Mouse (Mus musculus) hindbrain, postnatal 0 days (tissue): ENCODE measurements around the gene 2310007B03Rik. TPM values are rescaled to one million over a fixed set of nuclear protein-coding genes. Genes with fewer than 3 reads are reported as not detected.

Experiments
- ATAC-seq: fragments of 200-750 bp; cut with Nextera tagmentation; 2 replicates; pipeline ENCODE4 v1.8.0; 2017; ENCODE audit warnings: mild to moderate bottlenecking, moderate TSS enrichment, moderate library complexity
- DNase-seq: peaks from one replicate; pipeline ENCODE4 v3.0.0-alpha.2; 2015; ENCODE audit warnings: low spot score
- H3K27ac ChIP-seq: fragments of 300-500 bp; sonication (generic); 2 replicates; pipeline ENCODE4 v1.5.1; 2014; ENCODE audit warnings: mild to moderate bottlenecking
- H3K27me3 ChIP-seq: fragments of 300-500 bp; sonication (generic); 2 replicates; pipeline ENCODE4 v1.6.1; 2014; ENCODE audit warnings: low read length, mixed read lengths; ENCODE audit not compliant: insufficient read depth
- H3K36me3 ChIP-seq: fragments of 300-500 bp; sonication (generic); 2 replicates; pipeline ENCODE4 v1.6.1; 2014; ENCODE audit warnings: low read length, mixed read lengths; ENCODE audit not compliant: insufficient read depth
- H3K4me1 ChIP-seq: fragments of 300-500 bp; sonication (generic); 2 replicates; pipeline ENCODE4 v1.6.1; 2014; ENCODE audit warnings: antibody characterized with exemption, low read length, mixed read lengths; ENCODE audit not compliant: insufficient read depth
- H3K4me2 ChIP-seq: fragments of 300-500 bp; sonication (generic); 2 replicates; pipeline ENCODE4 v1.6.1; 2014; ENCODE audit warnings: low read depth, mild to moderate bottlenecking, low read length, moderate library complexity, mixed read lengths
- H3K4me3 ChIP-seq: fragments of 300-500 bp; sonication (generic); 2 replicates; pipeline ENCODE4 v1.5.1; 2014; ENCODE audit warnings: low read length
- H3K9ac ChIP-seq: fragments of 300-500 bp; sonication (generic); replicated peaks from 2 replicates; pipeline ENCODE4 v1.6.1; 2014; ENCODE audit warnings: mild to moderate bottlenecking, low read length, moderate library complexity, mixed read lengths
- H3K9me3 ChIP-seq: fragments of 300-500 bp; sonication (generic); 2 replicates; pipeline ENCODE4 v1.6.1; 2016; ENCODE audit warnings: low read length, mixed read lengths
- CTCF ChIP-seq: IDR thresholded peaks from 2 replicates; pipeline ENCODE4 v1.5.1; 2016; ENCODE audit warnings: antibody characterized with exemption, control low read depth, low read depth
- WGBS: fragments of 180-500 bp; shearing (Covaris S2); extraction: QIAGEN DNeasy Blood & Tissue Kit; methylation state at CpG from one replicate; pipeline ENCODE4 v1.1.7; 2014; 5-methylcytosine and 5-hydroxymethylcytosine counted together
- polyA plus RNA-seq: library from polyadenylated mRNA; unstranded; fragments of >200 nt; fragmentation: Nextera tagmentation; extraction: Ambion mirVana; gene quantifications from 2 replicates; pipeline ENCODE4 v1.2.1, GENCODE M21; 2015
- total RNA-seq: library from RNA; depleted of rRNA; stranded (reverse); fragments of >200 nt; gene quantifications from 2 replicates; pipeline ENCODE4 v1.2.3, GENCODE M21; 2014

The 2310007B03Rik gene
- total and polyA plus RNA-seq, 2 experiments from 2014 or later: 0.05 to 0.11 TPM

DNA sequence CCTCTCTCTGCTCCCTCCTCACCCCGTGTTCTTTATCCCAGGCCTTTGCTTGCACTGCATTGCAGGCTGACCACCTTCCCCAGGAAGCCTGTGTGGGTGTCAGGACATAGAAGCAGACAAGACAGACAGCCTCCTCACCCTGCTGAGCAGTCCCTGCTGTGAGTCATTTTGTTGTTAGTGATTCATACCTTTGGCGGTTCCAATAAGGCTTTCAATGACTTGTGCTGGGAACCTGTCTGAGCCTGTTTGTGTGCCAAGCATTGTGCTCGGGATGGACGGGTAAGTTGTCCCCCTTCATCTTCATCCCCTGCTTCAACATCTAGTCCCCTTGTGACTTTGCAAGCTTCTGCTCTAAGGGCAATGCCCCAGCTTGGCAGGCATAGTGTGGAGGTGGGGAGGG, 12.9 kb upstream of the 2310007B03Rik start:
- no peak overlapping the region for H3K4me3 ChIP-seq
- no peak for ATAC-seq
- 66% methylated on average over 4 of the region's 4 CpGs for WGBS
- no peak for DNase-seq
- no peak overlapping the region for H3K9ac ChIP-seq
- H3K4me2 ChIP-seq: no peak overlapping the region
- no peak overlapping the region for H3K27ac ChIP-seq
- no peak for TF ChIP-seq CTCF
- peaks cover 11% of the 10 kb centered on the region for H3K4me1 ChIP-seq
- H3K9me3 ChIP-seq: no peaks in the 10 kb centered on the region
- H3K27me3 ChIP-seq: no peaks in the 10 kb centered on the region
- H3K36me3 ChIP-seq: no peaks in the 10 kb centered on the region

DNA sequence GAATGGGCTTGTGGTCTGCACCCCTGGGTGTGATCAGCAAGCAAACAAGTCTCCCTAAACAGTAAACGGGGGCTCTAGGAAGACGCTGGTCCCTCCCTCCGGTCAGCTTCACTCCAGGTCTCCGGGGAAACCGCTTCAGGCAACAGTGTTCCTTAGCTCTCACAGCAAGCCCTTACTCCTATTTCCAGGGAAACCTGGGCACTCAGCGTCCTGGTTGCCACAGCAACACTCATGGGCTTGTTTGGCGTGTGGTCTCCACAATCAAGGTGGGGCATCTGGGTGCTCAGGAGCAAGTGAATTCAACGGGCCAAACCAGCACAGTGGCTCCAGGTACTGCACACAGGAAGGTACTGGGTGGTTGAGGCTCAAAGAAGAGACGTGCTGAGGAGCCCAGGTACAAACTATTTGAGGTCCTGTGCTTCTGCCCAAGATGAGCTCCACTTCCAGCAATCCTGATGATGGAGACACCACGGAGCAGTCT, 7.6 kb upstream of the 2310007B03Rik start, which contains the start of gene Crocc2:
Crocc2 (plus strand) TSS at position 431 of the 481 bp plus-strand sequence.
- ATAC-seq: peak; percentile 42; the same call in 1 of the 2 replicates
- Histone ChIP-seq H3K36me3 (no peaks in the 10 kb centered on the region), H3K27ac (no peak within 1 kb of the TSS), H3K4me2 (no peak within 1 kb of the TSS), H3K4me3 (no peak within 1 kb of the TSS), H3K9ac (no peak within 1 kb of the TSS), H3K27me3 (no peaks in the 10 kb centered on the region), H3K9me3 (no peaks in the 10 kb centered on the region), H3K4me1 (no peaks in the 10 kb centered on the region)
- TF ChIP-seq CTCF: no peak
- peak; percentile 20 for DNase-seq
- WGBS: 28% methylated on average over 10 of the region's 10 CpGs

DNA sequence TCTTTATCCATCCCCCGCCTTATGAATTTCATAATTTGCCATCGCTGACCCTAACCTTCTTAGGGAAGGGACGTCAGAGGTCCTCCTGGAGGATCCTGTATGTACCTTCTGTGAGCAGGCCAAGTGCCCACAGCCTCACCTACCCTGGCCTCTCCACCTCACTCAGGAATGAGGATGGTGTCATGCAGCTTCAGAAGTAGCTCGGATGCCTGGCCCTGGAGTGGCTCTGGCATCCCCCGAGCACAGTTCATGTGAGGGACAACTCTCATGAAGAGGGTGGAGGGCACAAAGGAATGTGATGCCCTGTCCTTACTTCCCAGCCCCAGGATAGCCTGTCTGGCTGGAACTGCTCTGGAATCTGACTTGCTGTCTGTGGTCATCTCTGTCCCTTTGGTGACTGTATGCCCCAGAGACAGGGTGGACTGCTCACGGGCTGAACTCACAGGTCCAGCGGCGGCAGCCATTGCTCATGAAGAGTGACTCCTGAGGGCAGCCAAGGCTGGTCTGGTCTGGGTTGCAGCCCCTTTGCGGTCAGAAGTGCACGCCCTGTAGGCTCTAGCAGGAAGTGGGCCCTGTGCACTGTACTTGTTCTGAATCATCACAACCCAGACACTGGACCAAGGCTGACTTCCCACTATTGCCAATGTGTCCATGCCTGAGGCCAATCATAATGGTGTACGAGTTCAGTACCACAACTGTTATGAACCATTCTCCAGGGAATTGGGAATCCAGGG, 5.8 kb upstream of the 2310007B03Rik start:
- ATAC-seq (no peak), DNase-seq (no peak)
- Histone ChIP-seq H3K4me2 (no peak overlapping the region), H3K4me3 (no peak overlapping the region), H3K36me3 (no peaks in the 10 kb centered on the region), H3K27me3 (no peaks in the 10 kb centered on the region), H3K4me1 (no peaks in the 10 kb centered on the region), H3K9me3 (no peaks in the 10 kb centered on the region), H3K9ac (no peak overlapping the region), H3K27ac (no peak overlapping the region)
- no peak for TF ChIP-seq CTCF
- 87% methylated on average over 11 of the region's 11 CpGs for WGBS

DNA sequence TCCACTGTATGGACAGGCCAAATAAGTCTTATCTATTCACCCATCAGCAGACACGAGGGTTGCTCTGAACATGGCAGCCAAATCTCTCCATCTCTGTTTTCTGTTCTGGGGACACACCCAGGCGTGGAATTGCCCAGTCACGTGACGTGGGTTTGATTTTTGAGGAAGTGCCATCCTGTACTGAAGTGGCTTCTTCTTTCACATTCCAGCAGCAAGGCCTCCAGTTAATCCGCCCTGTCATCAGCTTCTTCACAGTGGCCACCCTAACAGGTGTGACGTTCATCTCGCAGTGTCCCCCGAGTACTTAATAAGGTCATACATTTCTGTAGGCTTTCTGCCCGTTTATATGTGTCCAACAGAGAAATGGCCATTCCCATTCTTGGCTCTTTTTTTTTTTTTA, 4.7 kb upstream of the 2310007B03Rik start:
- ATAC-seq: no peak
- Histone ChIP-seq H3K9ac (no peak overlapping the region), H3K9me3 (no peaks in the 10 kb centered on the region), H3K27me3 (no peaks in the 10 kb centered on the region), H3K4me3 (no peak overlapping the region), H3K36me3 (no peaks in the 10 kb centered on the region), H3K4me1 (no peaks in the 10 kb centered on the region), H3K4me2 (no peak overlapping the region), H3K27ac (no peak overlapping the region)
- DNase-seq: no peak
- TF ChIP-seq CTCF: no peak
- WGBS: 81% methylated on average over 9 of the region's 9 CpGs

DNA sequence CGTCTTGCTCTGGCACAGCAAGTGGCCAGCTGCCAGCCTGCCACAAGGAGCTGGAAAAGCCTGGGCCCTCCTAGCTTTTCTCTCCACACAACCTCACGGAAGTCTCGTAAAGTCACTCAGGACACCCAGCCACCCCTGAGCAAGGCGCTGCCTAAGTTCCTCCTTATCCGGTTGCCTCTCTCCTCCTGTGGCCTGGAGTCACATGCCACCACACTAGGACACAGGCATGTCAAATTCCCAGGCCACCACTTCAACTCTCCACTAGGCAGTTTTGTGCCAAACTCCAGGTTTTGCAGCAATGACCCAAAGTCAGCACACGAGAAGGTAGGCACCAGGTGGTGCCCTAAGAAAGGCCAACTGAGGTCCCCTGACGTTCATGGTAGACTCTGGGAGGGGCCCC, 1.8 kb upstream of the 2310007B03Rik start:
- Histone ChIP-seq H3K27ac (no peak overlapping the region), H3K9me3 (no peaks in the 10 kb centered on the region), H3K27me3 (no peaks in the 10 kb centered on the region), H3K4me1 (no peaks in the 10 kb centered on the region), H3K36me3 (no peaks in the 10 kb centered on the region), H3K4me3 (no peak overlapping the region), H3K4me2 (no peak overlapping the region), H3K9ac (no peak overlapping the region)
- no peak for TF ChIP-seq CTCF
- WGBS: 72% methylated on average over 7 of the region's 7 CpGs
- no peak for DNase-seq
- ATAC-seq: no peak

DNA sequence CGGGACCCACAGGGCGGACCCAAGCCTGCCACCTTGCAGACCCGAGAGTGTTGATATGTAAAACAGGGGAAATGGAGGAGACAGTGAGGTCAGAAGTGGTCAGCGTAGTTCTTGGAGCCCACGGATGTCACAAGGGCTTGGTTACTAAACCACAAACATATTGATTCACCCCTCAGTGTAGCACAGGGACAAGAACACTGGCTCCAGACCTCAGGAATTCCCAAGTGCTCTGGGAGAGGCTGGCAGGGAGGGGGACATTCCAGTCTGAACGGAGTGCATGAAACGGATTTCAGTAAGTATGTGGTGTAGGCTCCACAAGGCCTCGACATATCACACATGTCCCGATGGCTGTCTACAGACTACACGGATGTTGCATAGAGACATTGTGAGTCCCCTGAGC, 1.2 kb upstream of the 2310007B03Rik start:
- 78% methylated on average over 10 of the region's 10 CpGs for WGBS
- H3K36me3 ChIP-seq: no peaks in the 10 kb centered on the region
- no peak for TF ChIP-seq CTCF
- H3K9me3 ChIP-seq: no peaks in the 10 kb centered on the region
- DNase-seq: no peak
- H3K4me2 ChIP-seq: no peak overlapping the region
- no peak for ATAC-seq
- H3K9ac ChIP-seq: no peak overlapping the region
- H3K27ac ChIP-seq: no peak overlapping the region
- no peaks in the 10 kb centered on the region for H3K27me3 ChIP-seq
- H3K4me1 ChIP-seq: no peaks in the 10 kb centered on the region
- H3K4me3 ChIP-seq: no peak overlapping the region

DNA sequence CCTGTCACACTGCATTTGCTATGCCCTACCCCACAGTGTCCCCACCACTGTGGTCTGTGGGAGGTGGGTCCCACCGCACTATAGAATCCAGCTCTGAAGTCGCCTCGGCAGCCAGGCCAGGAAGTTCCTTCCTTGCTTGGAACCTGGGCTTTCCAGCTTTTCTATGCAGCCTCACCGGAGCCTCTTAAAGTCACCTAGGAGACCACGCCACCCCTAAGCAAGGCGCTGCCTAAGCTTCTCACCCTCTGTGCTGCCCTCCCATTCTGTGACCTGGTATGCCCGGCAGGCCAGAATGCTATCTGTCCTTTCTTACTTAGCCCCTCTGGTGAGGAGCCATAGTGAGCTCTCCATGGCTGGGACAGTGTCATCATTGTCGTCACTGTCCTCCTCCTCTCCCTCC, 602 bp upstream of the 2310007B03Rik start:
- H3K4me3 ChIP-seq: no peak overlapping the region
- H3K27ac ChIP-seq: no peak overlapping the region
- 70% methylated on average over 8 of the region's 8 CpGs for WGBS
- DNase-seq (no peak), ATAC-seq (no peak)
- no peak for TF ChIP-seq CTCF
- no peak overlapping the region for H3K4me2 ChIP-seq
- H3K27me3 ChIP-seq: no peaks in the 10 kb centered on the region
- no peaks in the 10 kb centered on the region for H3K9me3 ChIP-seq
- no peaks in the 10 kb centered on the region for H3K36me3 ChIP-seq
- H3K4me1 ChIP-seq: no peaks in the 10 kb centered on the region
- no peak overlapping the region for H3K9ac ChIP-seq
